Mouse (Mus musculus): ENCODE measurements around the gene Prrc2a.

DNA sequence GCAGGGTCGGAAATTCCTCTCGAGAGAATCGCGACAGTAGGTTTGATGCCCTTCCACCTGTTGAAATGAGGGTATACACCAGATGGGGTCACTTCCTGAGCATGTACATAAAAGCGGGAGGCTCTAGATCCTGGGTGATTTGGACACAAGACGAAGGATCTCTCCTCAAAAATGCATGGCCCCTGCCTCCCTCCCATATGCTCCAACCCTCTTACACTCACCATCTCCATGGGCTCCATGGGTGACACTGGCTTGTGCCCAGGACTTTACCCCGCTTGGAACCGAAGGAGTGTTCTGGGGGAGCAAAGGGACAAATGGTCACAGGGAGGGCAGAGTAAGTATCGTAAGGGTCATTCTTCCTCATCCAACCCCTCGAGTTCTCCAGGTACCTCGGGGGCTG, 3.3 kb downstream of the Prrc2a start:
- no peak for TF ChIP-seq CTCF (IDR thresholded peaks at IDR 0.05; ENCODE audit: borderline replicate concordance, insufficient read depth, low read depth, low read length)
- TF ChIP-seq POLR2A (IDR thresholded peaks at IDR 0.05; ENCODE audit: borderline replicate concordance, insufficient read depth, low read length): no peak
